Mouse (Mus musculus) megakaryocyte, embryonic 14.5 days (primary cell): Measurements from ENCODE around the gene Cd300ld4.

Experiments used
- FLI1 ChIP-seq: IDR thresholded peaks from 2 replicates; pipeline ENCODE4 v1.6.1; 2012; ENCODE audit warnings: low read length, inconsistent platforms, mixed read lengths
- GATA1 ChIP-seq: IDR thresholded peaks from 3 replicates; pipeline ENCODE4 v1.6.1; 2012; ENCODE audit warnings: mixed read lengths, low read length, inconsistent platforms, borderline replicate concordance

- TF ChIP-seq GATA1 (no peak), FLI1 (no peak)
Measured at GRCm38 (mm10) chr11:115058701-115059100, 31.9 kb upstream of the Cd300ld4 start.
